Mouse (Mus musculus) liver, adult 2 months (tissue): ENCODE measurements around the gene Cacnb4.

ENCODE experiments used
- CTCF ChIP-seq: fragments of 200-500 bp; IDR thresholded peaks from 2 replicates; pipeline ENCODE4 v1.5.1; 2011; ENCODE audit warnings: low read depth, low read length, control low read depth
- POLR2A ChIP-seq: fragments of 200-500 bp; IDR thresholded peaks from 2 replicates; pipeline ENCODE4 v1.6.1; 2011; ENCODE audit warnings: low read length, control low read depth; ENCODE audit not compliant: insufficient read depth; ENCODE audit errors: extremely low read depth

GRCm38 (mm10) chr2:52717076-52717475 lies 40.4 kb upstream of the Cacnb4 start:
- no peak for TF ChIP-seq CTCF
- no peak for TF ChIP-seq POLR2A
